Mouse (Mus musculus) forebrain, embryonic 10.5 days (tissue): Measurements from ENCODE around the gene Ank3. TPM values are rescaled to one million over a fixed set of nuclear protein-coding genes. Genes with fewer than 3 reads are reported as not detected.

Experiments
- DNase-seq: peaks from one replicate; pipeline ENCODE4 v3.0.0-alpha.2; 2017; ENCODE audit warnings: low spot score; ENCODE audit errors: extremely low spot score
- H3K27ac ChIP-seq: fragments of 300-500 bp; sonication (generic); 2 replicates; pipeline ENCODE4 v1.5.1; 2016; ENCODE audit warnings: mild to moderate bottlenecking
- H3K27me3 ChIP-seq: fragments of 300-500 bp; sonication (generic); 2 replicates; pipeline ENCODE4 v1.6.1; 2016; ENCODE audit warnings: mild to moderate bottlenecking; ENCODE audit not compliant: poor library complexity, severe bottlenecking
- H3K36me3 ChIP-seq: fragments of 300-500 bp; sonication (generic); replicated peaks from 2 replicates; pipeline ENCODE4 v1.6.1; 2016; ENCODE audit warnings: mild to moderate bottlenecking, moderate library complexity
- H3K4me1 ChIP-seq: fragments of 300-500 bp; sonication (generic); 2 replicates; pipeline ENCODE4 v1.6.1; 2016
- H3K4me3 ChIP-seq: fragments of 300-500 bp; sonication (generic); 2 replicates; pipeline ENCODE4 v1.5.1; 2016; ENCODE audit warnings: mild to moderate bottlenecking, moderate library complexity
- H3K9me3 ChIP-seq: fragments of 300-500 bp; sonication (generic); 2 replicates; pipeline ENCODE4 v1.6.1; 2016; ENCODE audit warnings: mild to moderate bottlenecking, moderate library complexity
- WGBS: fragments of 180-500 bp; shearing (Covaris S2); methylation state at CpG from one replicate; pipeline ENCODE4 v1.1.7; 2016; 5-methylcytosine and 5-hydroxymethylcytosine counted together
- polyA plus RNA-seq: library from polyadenylated mRNA; unstranded; fragments of >200 nt; fragmentation: Nextera tagmentation; extraction: Ambion mirVana; gene quantifications from 2 replicates; pipeline ENCODE4 v1.2.1, GENCODE M21; 2016

Gene Ank3
- polyA plus RNA-seq, 1 experiment from 2014 or later = 24.8 TPM

- Histone ChIP-seq H3K4me3 (peak overlapping the region; percentile 28; the same call in 1 of the 2 replicates), H3K27me3 (0 out of 2 replicates have a peak, but pooled peaks cover 3% of the 10 kb centered on the region), H3K4me1 (peaks cover 15% of the 10 kb centered on the region), H3K9me3 (peaks cover 4% of the 10 kb centered on the region; the same call in 1 of the 2 replicates), H3K27ac (peak overlapping the region; percentile 15; the same call in 1 of the 2 replicates), H3K36me3 (no peaks in the 10 kb centered on the region)
- DNase-seq = no peak
- WGBS = 20% methylated on average over 12 of the region's 12 CpGs
These were observed 291.8 kb downstream of the Ank3 start for GRCm38 (mm10) chr10:69690131-69690960.

GRCm38 (mm10) chr10:69690961-69691451 lies 292.4 kb downstream of the Ank3 start:
- Histone ChIP-seq H3K9me3 (peaks cover 4% of the 10 kb centered on the region; the same call in 1 of the 2 replicates), H3K27ac (no peak overlapping the region; the same call in 1 of the 2 replicates), H3K27me3 (0 out of 2 replicates have a peak, but pooled peaks cover 3% of the 10 kb centered on the region), H3K4me3 (peak overlapping the region; percentile 28; the same call in 1 of the 2 replicates), H3K36me3 (no peaks in the 10 kb centered on the region), H3K4me1 (peaks cover 15% of the 10 kb centered on the region)
- 20% methylated on average over 6 of the region's 6 CpGs for WGBS
- DNase-seq = no peak

- WGBS = 86% methylated on average over 9 of the region's 9 CpGs
- Histone ChIP-seq H3K27me3 (0 out of 2 replicates have a peak, but pooled peaks cover 3% of the 10 kb centered on the region), H3K4me1 (peaks cover 5% of the 10 kb centered on the region), H3K9me3 (peaks cover 4% of the 10 kb centered on the region; the same call in 1 of the 2 replicates), H3K36me3 (no peaks in the 10 kb centered on the region), H3K27ac (no peak overlapping the region), H3K4me3 (no peak overlapping the region)
- no peak for DNase-seq
These were observed 297.4 kb downstream of the Ank3 start for GRCm38 (mm10) chr10:69696019-69696418.

- H3K27me3 ChIP-seq = no peaks in the 10 kb centered on the region
- 95% methylated on average over 1 of the region's 1 CpGs for WGBS
- H3K36me3 ChIP-seq = no peaks in the 10 kb centered on the region
- H3K9me3 ChIP-seq = peaks cover 4% of the 10 kb centered on the region; the same call in 1 of the 2 replicates
- no peak overlapping the region for H3K27ac ChIP-seq
- no peak overlapping the region for H3K4me3 ChIP-seq
- DNase-seq = no peak
- H3K4me1 ChIP-seq = peaks cover 4% of the 10 kb centered on the region; the same call in 1 of the 2 replicates
These were observed 300.1 kb downstream of the Ank3 start for GRCm38 (mm10) chr10:69698699-69699098.

- Histone ChIP-seq H3K4me1 (peaks cover 11% of the 10 kb centered on the region), H3K36me3 (no peaks in the 10 kb centered on the region), H3K4me3 (no peak overlapping the region), H3K27me3 (no peaks in the 10 kb centered on the region), H3K27ac (no peak overlapping the region), H3K9me3 (no peaks in the 10 kb centered on the region)
- WGBS = 58% methylated on average over 4 of the region's 4 CpGs
- DNase-seq = no peak
These were observed 302.7 kb downstream of the Ank3 start for GRCm38 (mm10) chr10:69701226-69701625.

GRCm38 (mm10) chr10:69705806-69706768 lies 307.5 kb downstream of the Ank3 start:
- 3% methylated on average over 17 of the region's 17 CpGs for WGBS
- peak overlapping the region; percentile 79 for H3K27ac ChIP-seq
- H3K4me1 ChIP-seq = peaks cover 32% of the 10 kb centered on the region
- peaks cover 18% of the 10 kb centered on the region for H3K27me3 ChIP-seq
- H3K9me3 ChIP-seq = no peaks in the 10 kb centered on the region
- peak; percentile 32 for DNase-seq
- H3K4me3 ChIP-seq = peak overlapping the region; percentile 49
- H3K36me3 ChIP-seq = no peaks in the 10 kb centered on the region

- H3K4me1 ChIP-seq = peaks cover 29% of the 10 kb centered on the region
- peak overlapping the region; percentile 79 for H3K27ac ChIP-seq
- H3K4me3 ChIP-seq = peak overlapping the region; percentile 49
- H3K36me3 ChIP-seq = no peaks in the 10 kb centered on the region
- no peak for DNase-seq
- peaks cover 18% of the 10 kb centered on the region for H3K27me3 ChIP-seq
- H3K9me3 ChIP-seq = no peaks in the 10 kb centered on the region
- WGBS = 19% methylated on average over 14 of the region's 14 CpGs
These were observed 308.5 kb downstream of the Ank3 start for GRCm38 (mm10) chr10:69706851-69707788.

GRCm38 (mm10) chr10:69707844-69708550 lies 309.4 kb downstream of the Ank3 start:
- H3K4me3 ChIP-seq = no peak overlapping the region
- 86% methylated on average over 11 of the region's 11 CpGs for WGBS
- DNase-seq = no peak
- H3K27me3 ChIP-seq = peaks cover 18% of the 10 kb centered on the region
- H3K27ac ChIP-seq = no peak overlapping the region
- H3K4me1 ChIP-seq = peaks cover 29% of the 10 kb centered on the region
- no peaks in the 10 kb centered on the region for H3K9me3 ChIP-seq
- H3K36me3 ChIP-seq = no peaks in the 10 kb centered on the region

GRCm38 (mm10) chr10:69709631-69710030 lies 311.1 kb downstream of the Ank3 start:
- Histone ChIP-seq H3K27me3 (peaks cover 18% of the 10 kb centered on the region), H3K4me1 (peaks cover 29% of the 10 kb centered on the region), H3K9me3 (no peaks in the 10 kb centered on the region), H3K36me3 (no peaks in the 10 kb centered on the region), H3K4me3 (no peak overlapping the region), H3K27ac (no peak overlapping the region)
- no peak for DNase-seq
- WGBS = 80% methylated on average over 2 of the region's 2 CpGs

GRCm38 (mm10) chr10:69710802-69711201 lies 312.2 kb downstream of the Ank3 start:
- no peaks in the 10 kb centered on the region for H3K9me3 ChIP-seq
- H3K27ac ChIP-seq = no peak overlapping the region
- DNase-seq = no peak
- peaks cover 26% of the 10 kb centered on the region for H3K4me1 ChIP-seq
- no peaks in the 10 kb centered on the region for H3K36me3 ChIP-seq
- 93% methylated on average over 5 of the region's 5 CpGs for WGBS
- no peak overlapping the region for H3K4me3 ChIP-seq
- H3K27me3 ChIP-seq = peaks cover 18% of the 10 kb centered on the region

- Histone ChIP-seq H3K4me3 (no peak overlapping the region), H3K27ac (no peak overlapping the region), H3K27me3 (no peaks in the 10 kb centered on the region), H3K9me3 (no peaks in the 10 kb centered on the region), H3K4me1 (peaks cover 23% of the 10 kb centered on the region), H3K36me3 (no peaks in the 10 kb centered on the region)
- DNase-seq = no peak
- WGBS = 81% methylated on average over 4 of the region's 4 CpGs
These were observed 318.3 kb downstream of the Ank3 start for GRCm38 (mm10) chr10:69716907-69717306.
